Mouse (Mus musculus): Measurements from ENCODE around the gene Abca17. TPM values are rescaled to one million over a fixed set of nuclear protein-coding genes. Genes with fewer than 3 reads are reported as not detected.
A peak's percentile ranks its signal among the peaks of the same experiment; 100 is the strongest.

The Abca17 gene
- total and polyA plus RNA-seq, 3 experiments: 0.09 to 0.10 TPM; not detected in 1

GRCm38 (mm10) chr17:24236921-24237320, 113.9 kb downstream of the Abca17 start:
- no peak for DNase-seq

- no peak for DNase-seq
Measured at GRCm38 (mm10) chr17:24236479-24236878, 114.4 kb downstream of the Abca17 start.

- DNase-seq: no peak
Measured at GRCm38 (mm10) chr17:24227941-24228340, 122.9 kb downstream of the Abca17 start.

- DNase-seq: no peak
Measured at GRCm38 (mm10) chr17:24226721-24227120, 124.1 kb downstream of the Abca17 start.

GRCm38 (mm10) chr17:24225851-24226250, 125.0 kb downstream of the Abca17 start:
- no peak for DNase-seq

GRCm38 (mm10) chr17:24224741-24225140, 126.1 kb downstream of the Abca17 start:
- DNase-seq: peak; percentile 12

- DNase-seq: no peak
Measured at GRCm38 (mm10) chr17:24223513-24223912, 127.4 kb downstream of the Abca17 start.

GRCm38 (mm10) chr17:24222653-24223052, 128.2 kb downstream of the Abca17 start:
- no peak for DNase-seq

- DNase-seq: peak; percentile 98
Measured at GRCm38 (mm10) chr17:24220435-24221411, 130.1 kb downstream of the Abca17 start, which contains the start of gene Tedc2. Gene Tedc2, minus strand, starts transcription at chr17:24220851.

- no peak for DNase-seq
Measured at GRCm38 (mm10) chr17:24216836-24217235, 134.0 kb downstream of the Abca17 start.

Small RNA genes lying within 50 kb of the gene (microRNA-seq; reads per million reads assigned to microRNA genes)
- 0 reads per million in 2 experiments for gene Gm24427
- gene Mir5134: 0.41 to 2.2 reads per million in 2 experiments
- 0 reads per million in 2 experiments for gene Mir6965

Other genes starting within 250 kb of the Abca17 start
- 10 to 100 TPM; 56.4 to 62.0 TPM for gene Pdpk1, start 200.1 kb downstream of the Abca17 start, total RNA-seq (2021)
- 23.6 and 24.7 TPM in 2 replicates for gene Pdpk1, start 200.1 kb downstream of the Abca17 start, polyA plus RNA-seq (2012; rRNA removed)
- gene Amdhd2, start 187.3 kb downstream of the Abca17 start, total RNA-seq (2021): 10 to 100 TPM; 30.1 to 42.1 TPM
- 68.4 and 71.3 TPM in 2 replicates for gene Amdhd2, start 187.3 kb downstream of the Abca17 start, polyA plus RNA-seq (2012; rRNA removed)
- 100 to 1,000 TPM; 476 to 493 TPM for gene Atp6v0c, start 181.4 kb downstream of the Abca17 start, total RNA-seq (2021)
- gene Atp6v0c, start 181.4 kb downstream of the Abca17 start, polyA plus RNA-seq (2012; rRNA removed): 1,190 and 1,565 TPM in 2 replicates
- 10 to 100 TPM; 13.4 to 17.1 TPM for gene Tbc1d24, start 145.5 kb downstream of the Abca17 start, total RNA-seq (2021)
- gene Tbc1d24, start 145.5 kb downstream of the Abca17 start, polyA plus RNA-seq (2012; rRNA removed): 24.6 and 33.5 TPM in 2 replicates
- gene Ntn3, start 141.5 kb downstream of the Abca17 start, total RNA-seq (2021): 1 to 10 TPM; 1.4 to 2.4 TPM
- gene Ntn3, start 141.5 kb downstream of the Abca17 start, polyA plus RNA-seq (2012; rRNA removed): 7.4 and 8.8 TPM in 2 replicates
- gene Tedc2, start 130.2 kb downstream of the Abca17 start, total RNA-seq (2021): 1 to 10 TPM; 7.0 to 7.6 TPM
- 7.5 and 7.8 TPM in 2 replicates for gene Tedc2, start 130.2 kb downstream of the Abca17 start, polyA plus RNA-seq (2012; rRNA removed)
- gene Ccnf, start 99.6 kb downstream of the Abca17 start, total RNA-seq (2021): 1 to 10 TPM; 1.8 to 4.0 TPM
- 1.9 and 2.0 TPM in 2 replicates for gene Ccnf, start 99.6 kb downstream of the Abca17 start, polyA plus RNA-seq (2012; rRNA removed)
- 10 to 100 TPM; 22.8 to 24.0 TPM for gene Abca3, start 882 bp upstream of the Abca17 start, total RNA-seq (2021)
- gene Abca3, start 882 bp upstream of the Abca17 start, polyA plus RNA-seq (2012; rRNA removed): 26.4 and 33.6 TPM in 2 replicates
- gene Rnps1, start 63.5 kb upstream of the Abca17 start, total RNA-seq (2021): 10 to 100 TPM; 61.4 to 70.3 TPM
- gene Rnps1, start 63.5 kb upstream of the Abca17 start, polyA plus RNA-seq (2012; rRNA removed): 84.4 and 95.2 TPM in 2 replicates
- gene Eci1, start 75.6 kb upstream of the Abca17 start, total RNA-seq (2021): 100 to 1,000 TPM; 303 to 325 TPM
- gene Eci1, start 75.6 kb upstream of the Abca17 start, polyA plus RNA-seq (2012; rRNA removed): 163 and 182 TPM in 2 replicates
- gene Dnase1l2, start 92.0 kb upstream of the Abca17 start, total RNA-seq (2021): 1 to 10 TPM; 2.1 to 3.7 TPM
- gene Dnase1l2, start 92.0 kb upstream of the Abca17 start, polyA plus RNA-seq (2012; rRNA removed): 1.8 and 4.1 TPM in 2 replicates
- 10 to 100 TPM; 17.0 to 21.8 TPM for gene E4f1, start 119.2 kb upstream of the Abca17 start, total RNA-seq (2021)
- gene E4f1, start 119.2 kb upstream of the Abca17 start, polyA plus RNA-seq (2012; rRNA removed): 57.5 and 59.5 TPM in 2 replicates
- gene Pgp, start 119.3 kb upstream of the Abca17 start, total RNA-seq (2021): 100 to 1,000 TPM in 1 of 2 experiments, 10 to 100 TPM in 1; 65.0 to 104 TPM
- 254 TPM in 2 replicates for gene Pgp, start 119.3 kb upstream of the Abca17 start, polyA plus RNA-seq (2012; rRNA removed)
- under 1 TPM; 0.38 to 0.69 TPM for gene Bricd5, start 122.8 kb upstream of the Abca17 start, total RNA-seq (2021)
- 0.57 and 0.67 TPM in 2 replicates for gene Bricd5, start 122.8 kb upstream of the Abca17 start, polyA plus RNA-seq (2012; rRNA removed)
- 10 to 100 TPM; 25.6 to 26.0 TPM for gene Mlst8, start 128.0 kb upstream of the Abca17 start, total RNA-seq (2021)
- gene Mlst8, start 128.0 kb upstream of the Abca17 start, polyA plus RNA-seq (2012; rRNA removed): 44.5 and 61.7 TPM in 2 replicates
- 10 to 100 TPM; 19.4 to 28.7 TPM for gene Caskin1, start 137.5 kb upstream of the Abca17 start, total RNA-seq (2021)
- gene Caskin1, start 137.5 kb upstream of the Abca17 start, polyA plus RNA-seq (2012; rRNA removed): 47.0 and 47.7 TPM in 2 replicates
- 100 to 1,000 TPM in 1 of 2 experiments, 10 to 100 TPM in 1; 91.4 to 105 TPM for gene Traf7, start 176.9 kb upstream of the Abca17 start, total RNA-seq (2021)
- 152 and 167 TPM in 2 replicates for gene Traf7, start 176.9 kb upstream of the Abca17 start, polyA plus RNA-seq (2012; rRNA removed)
- 1 to 10 TPM in 1 of 2 experiments, under 1 TPM in 1; 0.98 to 1.8 TPM for gene Rab26, start 183.1 kb upstream of the Abca17 start, total RNA-seq (2021)
- 0.65 and 1.1 TPM in 2 replicates for gene Rab26, start 183.1 kb upstream of the Abca17 start, polyA plus RNA-seq (2012; rRNA removed)
- gene Pkd1, start 198.8 kb upstream of the Abca17 start, total RNA-seq (2021): 10 to 100 TPM; 34.3 to 40.5 TPM
- gene Pkd1, start 198.8 kb upstream of the Abca17 start, polyA plus RNA-seq (2012; rRNA removed): 73.2 and 73.3 TPM in 2 replicates